Mouse (Mus musculus): Measurements from ENCODE around the gene Nnmt. TPM values are rescaled to one million over a fixed set of nuclear protein-coding genes. Genes with fewer than 3 reads are reported as not detected.

The Nnmt gene
- 3.3 and 6.7 TPM in 2 replicates for polyA plus RNA-seq (2012; rRNA removed)

DNA sequence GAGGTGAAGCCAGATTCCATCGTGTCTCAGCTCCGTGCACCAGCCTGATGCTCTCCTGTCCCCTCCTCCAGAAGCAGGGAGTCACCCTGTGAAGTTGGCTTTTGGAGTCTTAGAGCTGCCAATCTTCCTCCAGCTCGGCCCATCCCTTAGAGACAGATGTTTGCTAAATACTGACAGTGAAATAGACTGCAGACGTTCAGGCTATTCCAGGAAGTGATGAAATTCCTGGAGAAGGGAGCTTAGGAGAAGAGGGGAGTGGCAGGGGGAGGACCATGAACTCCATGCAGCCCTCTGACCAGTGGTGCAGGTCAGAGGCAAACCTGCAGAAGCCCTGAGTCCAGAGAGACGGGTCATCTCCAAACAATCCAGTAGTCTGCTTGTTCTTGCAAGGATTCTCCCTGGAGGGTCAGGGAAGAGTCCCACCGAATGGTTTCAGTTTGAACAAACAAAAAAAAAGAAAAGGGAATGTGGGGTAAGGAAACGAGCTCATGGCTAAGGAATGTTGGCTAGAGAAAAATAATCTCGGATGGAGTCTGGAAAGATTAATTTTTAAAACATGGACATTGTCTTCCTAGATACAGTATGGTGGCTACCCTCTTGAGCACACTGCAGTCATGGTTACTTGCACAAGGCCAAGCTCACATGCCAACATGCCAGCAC is at the start of gene Nnmt:
TSS of gene Nnmt (minus strand) at position 215 of the 660 bp plus-strand sequence.
- Histone ChIP-seq H3K27ac (ENCODE audit: control insufficient read depth, insufficient read depth, low read depth, low read length) (no peak within 1 kb of the TSS), H3K36me3 (ENCODE audit: control insufficient read depth, insufficient read depth, low read length) (no peaks in the 10 kb centered on the region), H3K4me3 (ENCODE audit: control insufficient read depth, low read depth, low read length) (no peak within 1 kb of the TSS), H3K27me3 (ENCODE audit: control insufficient read depth, insufficient read depth, low read length) (no peaks in the 10 kb centered on the region), H3K4me1 (ENCODE audit: control insufficient read depth, insufficient read depth, low read length) (no peaks in the 10 kb centered on the region)
- TF ChIP-seq POLR2A (IDR thresholded peaks at IDR 0.05; ENCODE audit: control insufficient read depth, low read depth, low read length) (no peak), CTCF (IDR thresholded peaks at IDR 0.05; ENCODE audit: control insufficient read depth, insufficient read depth, insufficient replicate concordance, low read depth, low read length) (no peak)

DNA sequence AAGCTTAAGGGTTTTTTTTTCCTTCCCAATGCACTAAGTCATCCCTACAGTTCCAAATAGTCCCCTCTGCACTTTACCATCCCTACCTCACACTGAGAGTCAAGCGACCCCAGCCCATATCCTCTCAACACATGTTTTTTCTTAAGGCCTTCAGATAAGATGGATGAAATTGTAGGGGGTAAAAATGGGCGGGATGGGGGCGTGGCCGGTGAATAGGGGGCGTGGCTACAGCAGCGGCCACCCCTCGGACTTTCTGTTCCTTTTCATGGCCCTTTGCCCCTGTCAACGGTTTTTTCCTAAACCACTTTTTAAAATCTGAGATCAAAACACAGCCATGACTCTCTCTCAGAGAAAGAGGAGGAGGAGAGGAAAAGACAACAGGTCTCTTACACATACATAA is 49.8 kb upstream of the Nnmt start:
- peaks cover 9% of the 10 kb centered on the region for H3K4me1 ChIP-seq (ENCODE audit: control insufficient read depth, insufficient read depth, low read length)
- peak overlapping the region; percentile 70 for H3K27ac ChIP-seq (ENCODE audit: control insufficient read depth, insufficient read depth, low read depth, low read length)
- TF ChIP-seq CTCF (IDR thresholded peaks at IDR 0.05; ENCODE audit: control insufficient read depth, insufficient read depth, insufficient replicate concordance, low read depth, low read length) = no peak
- no peak for TF ChIP-seq POLR2A (IDR thresholded peaks at IDR 0.05; ENCODE audit: control insufficient read depth, low read depth, low read length)

DNA sequence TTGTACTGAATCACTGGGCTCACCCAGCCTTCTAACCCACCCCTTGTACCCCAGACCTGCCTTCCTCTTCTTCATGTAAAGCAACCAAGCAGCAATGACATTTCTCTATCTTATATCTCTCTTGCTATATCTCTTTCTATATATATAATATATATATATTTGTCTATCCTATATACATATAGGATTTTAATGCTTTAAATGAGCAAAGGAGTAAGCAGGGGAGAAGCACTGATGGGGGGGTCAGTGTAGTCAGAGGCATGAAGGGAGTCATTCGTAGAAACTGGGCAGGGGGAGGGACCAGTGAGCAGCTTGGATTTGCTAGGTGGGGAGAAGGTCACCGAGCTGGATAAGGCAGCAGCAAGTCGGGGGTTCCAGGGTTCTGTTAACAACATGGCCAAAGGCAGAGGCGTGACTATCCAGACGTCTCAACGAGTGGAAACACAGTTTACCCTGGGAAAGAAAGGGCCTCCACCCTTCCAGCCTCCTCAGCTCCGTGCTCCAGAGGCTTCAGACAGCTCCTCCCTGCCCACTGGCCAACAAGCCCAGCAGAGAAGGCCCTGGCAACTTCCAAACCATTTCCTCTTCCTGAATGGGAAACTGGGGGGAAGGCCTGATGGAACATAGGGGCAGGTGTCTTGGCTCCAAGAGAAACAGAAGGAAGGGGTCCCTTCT is 48.6 kb upstream of the Nnmt start:
- Histone ChIP-seq H3K27ac (ENCODE audit: control insufficient read depth, insufficient read depth, low read depth, low read length) (no peak overlapping the region), H3K36me3 (ENCODE audit: control insufficient read depth, insufficient read depth, low read length) (no peaks in the 10 kb centered on the region), H3K27me3 (ENCODE audit: control insufficient read depth, insufficient read depth, low read length) (no peaks in the 10 kb centered on the region), H3K4me3 (ENCODE audit: control insufficient read depth, low read depth, low read length) (no peak overlapping the region), H3K4me1 (ENCODE audit: control insufficient read depth, insufficient read depth, low read length) (peaks cover 18% of the 10 kb centered on the region)
- TF ChIP-seq POLR2A (IDR thresholded peaks at IDR 0.05; ENCODE audit: control insufficient read depth, low read depth, low read length) (no peak), CTCF (IDR thresholded peaks at IDR 0.05; ENCODE audit: control insufficient read depth, insufficient read depth, insufficient replicate concordance, low read depth, low read length) (no peak)

More for the DNA sequence above, 49.8 kb upstream of the Nnmt start:
- H3K27me3 ChIP-seq (ENCODE audit: control insufficient read depth, insufficient read depth, low read length) = no peaks in the 10 kb centered on the region
- no peaks in the 10 kb centered on the region for H3K36me3 ChIP-seq (ENCODE audit: control insufficient read depth, insufficient read depth, low read length)
- no peak overlapping the region for H3K4me3 ChIP-seq (ENCODE audit: control insufficient read depth, low read depth, low read length)

DNA sequence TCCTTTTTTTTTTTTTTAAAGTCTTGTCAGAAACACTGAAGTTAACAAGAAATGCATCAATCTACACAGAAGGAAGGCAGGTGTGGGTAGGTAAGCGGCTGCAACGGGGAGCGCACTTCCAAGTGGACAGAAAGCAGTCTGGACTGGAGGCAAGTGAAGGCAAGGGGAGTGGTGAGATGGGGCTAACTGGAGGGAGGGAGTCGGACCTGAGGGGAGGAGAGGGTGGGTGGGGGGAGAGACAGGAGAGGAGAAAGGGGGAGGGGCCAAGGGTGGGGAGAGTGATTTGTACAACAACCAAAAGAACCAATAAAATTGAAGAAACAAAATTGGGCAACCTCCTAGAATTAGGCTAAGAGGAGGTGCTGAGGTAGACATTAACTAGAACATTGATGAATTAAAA is 47.1 kb upstream of the Nnmt start:
- H3K27ac ChIP-seq (ENCODE audit: control insufficient read depth, insufficient read depth, low read depth, low read length) = no peak overlapping the region
- no peak overlapping the region for H3K4me3 ChIP-seq (ENCODE audit: control insufficient read depth, low read depth, low read length)
- no peak for TF ChIP-seq CTCF (IDR thresholded peaks at IDR 0.05; ENCODE audit: control insufficient read depth, insufficient read depth, insufficient replicate concordance, low read depth, low read length)
- no peaks in the 10 kb centered on the region for H3K36me3 ChIP-seq (ENCODE audit: control insufficient read depth, insufficient read depth, low read length)
- peaks cover 19% of the 10 kb centered on the region for H3K4me1 ChIP-seq (ENCODE audit: control insufficient read depth, insufficient read depth, low read length)
- H3K27me3 ChIP-seq (ENCODE audit: control insufficient read depth, insufficient read depth, low read length) = no peaks in the 10 kb centered on the region

DNA sequence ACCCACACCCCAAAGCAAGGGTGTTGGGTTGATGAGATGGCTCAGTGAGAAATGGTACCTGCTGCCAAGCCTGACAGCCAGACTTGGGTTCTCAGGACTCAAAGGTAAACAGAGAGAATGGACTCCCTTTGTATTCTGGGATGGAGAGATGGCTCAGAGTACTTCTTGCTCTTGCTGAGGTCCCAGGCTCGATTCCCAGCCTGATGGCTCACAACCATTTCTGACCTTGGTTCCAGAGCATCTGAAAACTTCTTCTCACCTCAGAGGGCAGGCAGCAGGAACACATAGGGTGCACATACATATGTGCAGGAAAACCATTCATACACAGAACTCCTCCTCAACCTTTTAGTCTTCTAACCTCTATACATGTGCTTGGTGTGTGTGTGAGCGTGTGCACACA is 45.9 kb upstream of the Nnmt start:
- Histone ChIP-seq H3K27ac (ENCODE audit: control insufficient read depth, insufficient read depth, low read depth, low read length) (no peak overlapping the region), H3K27me3 (ENCODE audit: control insufficient read depth, insufficient read depth, low read length) (no peaks in the 10 kb centered on the region), H3K4me3 (ENCODE audit: control insufficient read depth, low read depth, low read length) (no peak overlapping the region), H3K4me1 (ENCODE audit: control insufficient read depth, insufficient read depth, low read length) (peaks cover 26% of the 10 kb centered on the region), H3K36me3 (ENCODE audit: control insufficient read depth, insufficient read depth, low read length) (no peaks in the 10 kb centered on the region)
- TF ChIP-seq CTCF (IDR thresholded peaks at IDR 0.05; ENCODE audit: control insufficient read depth, insufficient read depth, insufficient replicate concordance, low read depth, low read length) = no peak
- TF ChIP-seq POLR2A (IDR thresholded peaks at IDR 0.05; ENCODE audit: control insufficient read depth, low read depth, low read length) = no peak

DNA sequence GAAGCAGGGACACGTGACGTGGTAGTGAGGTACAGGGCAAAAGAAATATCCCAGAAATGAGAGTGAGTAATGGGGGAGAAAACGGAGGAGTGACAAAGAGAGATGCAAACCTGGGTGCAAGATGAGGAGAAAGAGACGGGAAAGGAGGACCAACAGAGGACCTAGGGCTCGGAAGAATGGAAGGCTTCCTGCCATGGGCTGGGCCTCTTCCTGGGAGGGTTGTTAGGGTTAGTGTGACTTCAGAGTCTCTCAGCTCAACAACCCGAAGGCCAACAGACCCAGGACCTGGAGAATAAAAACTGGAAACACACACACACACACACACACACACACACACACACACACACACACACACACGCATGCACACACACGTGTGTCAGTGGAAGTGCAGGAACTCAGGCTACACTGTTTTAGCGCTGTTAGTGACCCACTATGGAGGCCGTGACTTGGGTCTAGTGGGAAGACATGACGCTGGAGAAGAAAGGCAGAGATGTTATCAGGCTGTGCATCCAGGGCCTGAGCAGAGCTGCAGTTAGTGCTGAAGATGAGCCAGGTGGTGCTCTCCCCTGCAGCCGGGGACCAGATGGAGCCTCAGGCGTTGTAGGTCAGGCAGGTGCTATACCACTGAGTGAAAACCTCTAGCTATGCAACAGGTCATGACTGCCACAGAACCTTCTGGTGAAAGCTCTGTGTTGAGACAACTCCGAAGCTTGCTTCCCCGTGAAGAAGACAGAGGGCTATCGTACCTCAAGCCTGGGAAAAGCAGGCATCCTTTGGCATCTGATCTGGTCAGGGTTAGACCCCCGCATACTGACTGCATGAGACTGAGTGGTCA is 45.1 kb upstream of the Nnmt start:
- Histone ChIP-seq H3K27me3 (ENCODE audit: control insufficient read depth, insufficient read depth, low read length) (no peaks in the 10 kb centered on the region), H3K36me3 (ENCODE audit: control insufficient read depth, insufficient read depth, low read length) (no peaks in the 10 kb centered on the region), H3K27ac (ENCODE audit: control insufficient read depth, insufficient read depth, low read depth, low read length) (no peak overlapping the region), H3K4me3 (ENCODE audit: control insufficient read depth, low read depth, low read length) (no peak overlapping the region), H3K4me1 (ENCODE audit: control insufficient read depth, insufficient read depth, low read length) (peaks cover 22% of the 10 kb centered on the region)
- TF ChIP-seq CTCF (IDR thresholded peaks at IDR 0.05; ENCODE audit: control insufficient read depth, insufficient read depth, insufficient replicate concordance, low read depth, low read length) = no peak
- TF ChIP-seq POLR2A (IDR thresholded peaks at IDR 0.05; ENCODE audit: control insufficient read depth, low read depth, low read length) = no peak

Measured in testis, adult 2 months (tissue).